Mouse (Mus musculus) forebrain, embryonic 15.5 days (tissue): ENCODE results near the gene 1500009C09Rik. TPM values are rescaled to one million over a fixed set of nuclear protein-coding genes. Genes with fewer than 3 reads are reported as not detected.

Experiments used
- ATAC-seq: fragments of 200-750 bp; cut with Nextera tagmentation; replicated peaks from 2 replicates; pipeline ENCODE4 v1.8.0; 2017; ENCODE audit warnings: mild to moderate bottlenecking, moderate TSS enrichment, moderate library complexity
- H3K27ac ChIP-seq: fragments of 300-500 bp; sonication (generic); replicated peaks from 2 replicates; pipeline ENCODE4 v1.5.1; 2015; ENCODE audit warnings: mild to moderate bottlenecking, inconsistent platforms
- H3K27me3 ChIP-seq: fragments of 300-500 bp; sonication (generic); 2 replicates; pipeline ENCODE4 v1.6.1; 2015; ENCODE audit warnings: inconsistent platforms
- H3K36me3 ChIP-seq: fragments of 300-500 bp; sonication (generic); 2 replicates; pipeline ENCODE4 v1.6.1; 2015; ENCODE audit warnings: mild to moderate bottlenecking, inconsistent platforms
- H3K4me1 ChIP-seq: fragments of 300-500 bp; sonication (generic); 2 replicates; pipeline ENCODE4 v1.6.1; 2015; ENCODE audit warnings: inconsistent platforms
- H3K4me2 ChIP-seq: fragments of 300-500 bp; sonication (generic); replicated peaks from 2 replicates; pipeline ENCODE4 v1.6.1; 2015; ENCODE audit warnings: mild to moderate bottlenecking, inconsistent platforms
- H3K4me3 ChIP-seq: fragments of 300-500 bp; sonication (generic); 2 replicates; pipeline ENCODE4 v1.5.1; 2015; ENCODE audit warnings: mild to moderate bottlenecking, inconsistent platforms
- H3K9ac ChIP-seq: fragments of 300-500 bp; sonication (generic); replicated peaks from 2 replicates; pipeline ENCODE4 v1.6.1; 2015; ENCODE audit warnings: mild to moderate bottlenecking, inconsistent platforms
- H3K9me3 ChIP-seq: fragments of 300-500 bp; sonication (generic); 2 replicates; pipeline ENCODE4 v1.6.1; 2016; ENCODE audit warnings: inconsistent platforms
- WGBS: fragments of 180-500 bp; shearing (Covaris S2); methylation state at CpG from one replicate; pipeline ENCODE4 v1.1.7; 2015; ENCODE audit warnings: mixed read lengths; 5-methylcytosine and 5-hydroxymethylcytosine counted together
- polyA plus RNA-seq: library from polyadenylated mRNA; unstranded; fragments of >200 nt; fragmentation: Nextera tagmentation; extraction: Ambion mirVana; gene quantifications from 2 replicates; pipeline ENCODE4 v1.2.1, GENCODE M21; 2015

Gene 1500009C09Rik
- polyA plus RNA-seq, 1 experiment from 2014 or later = 14.7 TPM

DNA sequence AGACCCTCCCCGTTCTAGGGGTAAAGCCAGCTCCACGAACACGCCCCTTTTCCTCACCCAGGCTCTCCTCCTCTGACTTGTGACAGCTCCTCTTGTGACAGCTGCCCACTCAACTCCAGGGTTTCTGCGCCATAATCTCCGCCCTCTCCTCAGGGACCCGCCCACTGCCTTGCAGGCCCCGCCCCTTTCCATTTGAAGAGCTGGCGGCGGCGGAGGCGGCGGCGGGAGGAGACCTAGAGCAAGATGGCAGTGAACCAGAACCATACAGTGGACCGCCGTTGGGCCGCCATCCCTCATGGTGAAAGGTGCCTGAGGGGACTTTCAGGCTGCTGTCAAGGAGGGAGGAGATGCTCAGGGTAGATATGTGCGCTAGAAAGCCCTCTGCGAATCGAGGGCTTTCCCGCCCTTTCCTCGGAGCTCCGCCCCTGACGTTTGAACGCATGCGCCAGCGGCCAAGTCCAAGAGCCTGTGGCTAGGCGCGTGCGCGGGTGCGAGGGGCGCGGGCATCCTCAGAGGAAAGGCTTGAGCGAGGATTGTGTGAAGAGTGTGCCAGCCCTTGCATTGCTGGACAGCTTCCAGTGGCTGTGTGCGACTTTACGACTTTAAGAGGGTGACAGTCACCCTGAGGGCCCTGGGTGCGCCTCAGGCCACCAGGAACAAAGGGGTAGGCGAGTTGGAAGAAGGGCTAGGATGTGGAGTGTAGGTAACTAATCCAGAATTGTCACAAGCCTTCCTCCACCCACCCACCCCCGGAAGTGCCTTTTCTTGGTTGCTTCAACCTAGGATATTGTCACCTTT lies 46.8 kb downstream of the 1500009C09Rik start, which contains the start of gene Wbp2nl:
Wbp2nl (plus strand) TSS at position 191 of the 798 bp plus-strand sequence.
- WGBS = 61% methylated on average over 39 of the region's 39 CpGs
- H3K9ac ChIP-seq = no peak within 1 kb of the TSS
- H3K36me3 ChIP-seq = no peaks in the 10 kb centered on the region
- H3K4me3 ChIP-seq = no peak within 1 kb of the TSS
- no peaks in the 10 kb centered on the region for H3K27me3 ChIP-seq
- H3K9me3 ChIP-seq = no peaks in the 10 kb centered on the region
- H3K4me2 ChIP-seq = no peak within 1 kb of the TSS
- H3K4me1 ChIP-seq = peaks cover 7% of the 10 kb centered on the region
- no peak within 1 kb of the TSS for H3K27ac ChIP-seq
- no peak for ATAC-seq

DNA sequence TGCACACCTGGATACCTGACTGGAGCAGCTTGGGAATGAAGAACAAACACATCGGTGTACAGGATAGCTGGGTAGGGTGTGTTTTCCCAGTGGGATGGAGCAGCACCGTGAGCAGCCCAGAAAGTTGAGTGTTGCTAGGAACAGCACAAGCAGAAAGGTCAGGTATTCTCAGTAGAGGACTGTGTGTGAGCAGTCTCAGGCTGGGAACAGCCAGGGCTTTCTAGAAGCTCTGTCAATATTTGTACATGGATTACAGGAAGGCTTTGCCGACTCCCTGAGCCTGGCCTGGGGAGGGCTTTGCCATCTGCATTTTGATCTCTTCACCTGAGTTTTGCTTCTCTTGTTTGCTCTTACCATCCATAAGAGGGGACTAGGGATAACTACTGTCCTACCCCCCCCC lies 54.9 kb downstream of the 1500009C09Rik start:
- H3K27me3 ChIP-seq = no peaks in the 10 kb centered on the region
- no peaks in the 10 kb centered on the region for H3K36me3 ChIP-seq
- no peaks in the 10 kb centered on the region for H3K4me1 ChIP-seq
- no peak overlapping the region for H3K4me2 ChIP-seq
- no peak overlapping the region for H3K27ac ChIP-seq
- H3K4me3 ChIP-seq = no peak overlapping the region
- H3K9me3 ChIP-seq = no peaks in the 10 kb centered on the region
- no peak overlapping the region for H3K9ac ChIP-seq
- no peak for ATAC-seq
- 81% methylated on average over 3 of the region's 3 CpGs for WGBS

GRCm38 (mm10) chr15:82308416-82308815 lies 56.2 kb downstream of the 1500009C09Rik start:
- H3K9me3 ChIP-seq = no peaks in the 10 kb centered on the region
- no peaks in the 10 kb centered on the region for H3K27me3 ChIP-seq
- no peak overlapping the region for H3K4me3 ChIP-seq
- ATAC-seq = no peak
- no peak overlapping the region for H3K4me2 ChIP-seq
- H3K4me1 ChIP-seq = no peaks in the 10 kb centered on the region
- H3K9ac ChIP-seq = no peak overlapping the region
- WGBS = 85% methylated on average over 3 of the region's 3 CpGs
- H3K27ac ChIP-seq = no peak overlapping the region
- H3K36me3 ChIP-seq = no peaks in the 10 kb centered on the region

Other genes starting within 250 kb of the 1500009C09Rik start
- 42.3 and 44.7 TPM in 2 replicates for gene Desi1, start 218.5 kb upstream of the 1500009C09Rik start, polyA plus RNA-seq
- 258 and 264 TPM in 2 replicates for gene Snu13, start 204.8 kb upstream of the 1500009C09Rik start, polyA plus RNA-seq
- not detected in 2 replicates for gene 4930407I10Rik, start 193.2 kb upstream of the 1500009C09Rik start, polyA plus RNA-seq
- not detected in 2 replicates for gene Mei1, start 182.4 kb upstream of the 1500009C09Rik start, polyA plus RNA-seq
- gene Ccdc134, start 124.5 kb upstream of the 1500009C09Rik start, polyA plus RNA-seq = 17.7 and 18.4 TPM in 2 replicates
- gene Srebf2, start 105.2 kb upstream of the 1500009C09Rik start, polyA plus RNA-seq = 223 and 225 TPM in 2 replicates
- gene Shisa8, start 39.6 kb upstream of the 1500009C09Rik start, polyA plus RNA-seq = 0.27 and 0.69 TPM in 2 replicates
- gene Tnfrsf13c, start 28.0 kb upstream of the 1500009C09Rik start, polyA plus RNA-seq = 0.11 and 0.37 TPM in 2 replicates
- 38.9 and 45.6 TPM in 2 replicates for gene Cenpm, start 7.6 kb upstream of the 1500009C09Rik start, polyA plus RNA-seq
- gene Sept3, start 22.5 kb downstream of the 1500009C09Rik start, polyA plus RNA-seq = 450 and 460 TPM in 2 replicates
- gene Wbp2nl, start 46.6 kb downstream of the 1500009C09Rik start, polyA plus RNA-seq = 0.15 TPM in 1 of 2 replicates, not detected in the other
- 23.2 and 23.9 TPM in 2 replicates for gene Naga, start 86.5 kb downstream of the 1500009C09Rik start, polyA plus RNA-seq
- gene Pheta2, start 86.5 kb downstream of the 1500009C09Rik start, polyA plus RNA-seq = 1.4 and 1.5 TPM in 2 replicates
- 292 and 313 TPM in 2 replicates for gene Smdt1, start 86.6 kb downstream of the 1500009C09Rik start, polyA plus RNA-seq
- 322 and 334 TPM in 2 replicates for gene Ndufa6, start 101.9 kb downstream of the 1500009C09Rik start, polyA plus RNA-seq
- 1.9 and 2.7 TPM in 2 replicates for gene Cyp2d22, start 127.9 kb downstream of the 1500009C09Rik start, polyA plus RNA-seq
- gene Cyp2d11, start 141.6 kb downstream of the 1500009C09Rik start, polyA plus RNA-seq = not detected in 2 replicates
- 0.46 TPM in 1 of 2 replicates, not detected in the other for gene Cyp2d10, start 154.8 kb downstream of the 1500009C09Rik start, polyA plus RNA-seq
- not detected in 2 replicates for gene Cyp2d9, start 181.0 kb downstream of the 1500009C09Rik start, polyA plus RNA-seq